Mouse (Mus musculus): ENCODE measurements at regions not wholly inside any gene's neighbourhood (a gene's known extent, or its start where the extent isn't known, plus 50 kb on each side); places are given as distances from the start of the nearest gene placed in this dataset.
A peak's percentile ranks its signal among the peaks of the same experiment; 100 is the strongest.

- intact Hi-C loops (cut with DNase I), result no loop called here
- DNase-seq (ENCODE audit: low spot score in 2 of 2), result no peak
Observed at GRCm38 (mm10) chr5:138875180-138876076, 55.5 kb downstream of the Gm5294 start.

DNA sequence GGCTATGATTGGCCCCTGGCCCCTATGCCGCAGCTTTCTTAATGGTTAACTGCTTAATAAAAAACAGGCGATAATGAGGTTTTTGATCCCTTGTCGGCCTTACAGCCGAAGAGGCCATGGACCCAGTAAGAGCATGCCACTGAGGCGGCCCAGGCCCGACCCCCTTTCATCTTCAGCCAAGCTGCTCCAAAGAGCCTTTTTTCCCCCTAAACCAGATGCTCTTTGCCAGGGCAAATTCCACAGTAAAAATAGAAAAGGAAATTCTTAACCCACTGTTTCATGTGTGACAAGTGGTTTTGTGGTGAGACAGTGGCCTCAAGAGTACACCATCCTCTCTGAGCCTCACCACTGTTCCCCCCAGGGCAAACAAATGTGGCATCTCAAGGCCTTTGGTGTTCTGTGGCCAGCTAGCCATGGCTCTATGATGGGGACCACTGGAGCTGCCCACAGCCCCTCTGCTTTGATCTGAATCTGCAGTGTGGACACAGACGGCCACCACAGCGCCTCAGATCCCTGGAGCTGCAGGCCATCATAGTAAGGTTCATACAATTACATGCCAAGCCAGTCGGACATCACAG is 61.9 kb downstream of the Gm5294 start:
- intact Hi-C loops (cut with DNase I), result no loop called here
- DNase-seq (ENCODE audit: low spot score in 2 of 2), result no peak

- no peak for DNase-seq (ENCODE audit: low spot score in 2 of 2)
- intact Hi-C loops (cut with DNase I), result no loop called here
Observed at GRCm38 (mm10) chr5:138883573-138883972, 63.7 kb downstream of the Gm5294 start.

DNA sequence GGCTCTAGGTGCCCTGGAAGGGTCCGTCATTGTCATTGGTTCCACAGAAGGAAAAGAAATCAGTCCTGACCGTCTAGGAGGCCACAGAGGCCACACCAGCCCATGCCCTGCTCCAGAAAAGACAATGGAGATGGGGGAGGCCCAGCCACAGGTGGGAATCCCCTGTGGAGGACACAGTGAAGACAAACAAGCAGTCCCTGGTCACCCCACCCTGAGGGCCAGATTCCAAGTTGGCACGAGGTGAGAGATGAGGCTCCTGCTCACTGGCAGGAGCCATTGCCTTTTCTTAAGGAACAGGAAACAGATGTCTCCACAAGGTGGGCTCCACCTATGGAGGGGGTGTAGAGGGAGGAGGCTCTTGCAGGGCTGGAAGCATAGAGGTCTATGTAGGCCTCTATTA is 66.0 kb downstream of the Gm5294 start:
- no peak for DNase-seq (ENCODE audit: low spot score in 2 of 2)
- intact Hi-C loops (cut with DNase I), result no loop called here

- no peak for DNase-seq (ENCODE audit: low spot score in 2 of 2)
- intact Hi-C loops (cut with DNase I), result no loop called here
Observed at GRCm38 (mm10) chr5:138888749-138889148, 68.9 kb downstream of the Gm5294 start.

GRCm38 (mm10) chr5:138889760-138890159 is 69.9 kb downstream of the Gm5294 start:
- intact Hi-C loops (cut with DNase I), result no loop called here
- peak in 1 of 2 experiments; percentile 9 for DNase-seq (ENCODE audit: low spot score in 2 of 2)

DNA sequence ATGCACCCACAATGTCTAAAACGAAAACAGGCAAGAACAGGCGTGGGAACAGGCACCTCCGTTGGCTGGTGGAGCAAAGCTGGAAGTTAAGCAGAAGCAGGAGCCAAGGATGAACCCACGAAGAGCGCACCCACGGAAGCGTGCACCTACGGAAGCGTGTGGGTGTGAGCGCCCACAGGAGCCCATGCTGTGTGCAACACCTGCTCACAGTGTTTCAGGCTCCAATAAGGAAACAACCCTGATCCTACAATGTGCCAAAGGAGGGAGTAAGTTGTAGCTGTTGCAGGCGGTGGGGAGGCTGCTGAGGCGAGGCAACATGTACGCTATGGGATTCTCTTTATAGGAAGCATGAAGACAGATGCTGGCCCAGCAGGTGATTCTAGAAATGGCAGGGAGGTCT is 74.6 kb downstream of the Gm5294 start:
- intact Hi-C loops (cut with DNase I), result no loop called here
- DNase-seq (ENCODE audit: low spot score in 2 of 2), result peak; percentile 58 to 79

- DNase-seq (ENCODE audit: low spot score in 2 of 2), result no peak
- intact Hi-C loops (cut with DNase I), result no loop called here
Observed at GRCm38 (mm10) chr5:138897255-138897654, 77.4 kb downstream of the Gm5294 start.

DNA sequence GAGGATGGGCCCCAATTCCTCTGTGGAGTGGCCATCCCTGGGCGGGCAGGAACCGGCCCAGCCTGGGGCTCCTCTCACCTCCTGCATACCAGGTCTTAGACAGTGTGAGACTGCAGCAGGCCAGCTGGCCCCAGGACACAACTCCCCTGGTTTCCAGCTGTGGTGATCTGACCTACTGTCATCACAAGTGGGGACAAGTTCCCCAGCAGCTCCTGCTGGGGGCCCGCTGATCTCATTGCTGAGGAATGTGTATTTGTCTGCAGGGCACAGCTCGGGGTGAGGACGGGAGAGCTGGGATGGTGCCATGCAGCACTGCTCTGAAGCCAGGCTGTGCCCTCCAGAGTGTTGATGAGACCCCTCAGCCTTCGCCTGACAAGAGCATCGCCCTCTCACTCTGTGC is 78.6 kb downstream of the Gm5294 start:
- no peak for DNase-seq (ENCODE audit: low spot score in 2 of 2)
- intact Hi-C loops (cut with DNase I), result no loop called here

DNA sequence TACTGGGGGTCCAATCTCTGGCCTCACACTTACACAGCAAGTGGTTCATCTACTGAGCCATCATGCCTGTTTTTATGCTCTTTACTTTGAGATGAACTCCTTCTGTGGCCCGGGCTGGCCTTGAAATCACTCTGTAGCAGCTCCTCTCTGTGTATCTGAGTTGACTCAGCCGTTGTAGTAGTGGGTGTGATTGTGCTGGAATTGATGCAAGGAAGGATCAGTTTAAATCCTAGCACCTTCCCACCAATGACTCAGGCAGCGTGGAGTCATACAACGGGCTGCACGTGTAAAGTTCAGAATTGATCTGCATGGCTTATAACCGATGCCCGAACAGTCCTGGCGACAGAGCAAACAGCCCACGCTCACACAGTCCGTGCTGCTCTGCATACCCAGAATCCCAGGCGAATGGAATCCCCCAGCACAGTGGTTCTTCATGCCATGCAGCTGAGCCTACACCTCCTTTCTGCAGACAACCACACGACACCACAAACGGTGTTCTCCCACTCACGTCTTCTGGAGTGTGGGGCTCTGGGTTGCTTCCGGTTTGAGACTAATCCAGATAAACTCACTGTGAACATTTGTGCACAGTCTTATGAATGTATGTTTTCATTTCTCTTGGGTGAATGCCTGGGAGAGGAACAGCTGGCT is 81.2 kb downstream of the Gm5294 start:
- DNase-seq (ENCODE audit: low spot score in 2 of 2), result peak; percentile 63 to 69
- intact Hi-C loops (cut with DNase I), result loop anchor here (5.0 kb wide), 1 partner anchor 91 kb away; no protein-coding TSS in a partner anchor

GRCm38 (mm10) chr5:138902316-138902715 is 82.4 kb downstream of the Gm5294 start:
- intact Hi-C loops (cut with DNase I), result loop anchor here (5.0 kb wide), 1 partner anchor 90 kb away; no protein-coding TSS in a partner anchor
- no peak for DNase-seq (ENCODE audit: low spot score in 2 of 2)

DNA sequence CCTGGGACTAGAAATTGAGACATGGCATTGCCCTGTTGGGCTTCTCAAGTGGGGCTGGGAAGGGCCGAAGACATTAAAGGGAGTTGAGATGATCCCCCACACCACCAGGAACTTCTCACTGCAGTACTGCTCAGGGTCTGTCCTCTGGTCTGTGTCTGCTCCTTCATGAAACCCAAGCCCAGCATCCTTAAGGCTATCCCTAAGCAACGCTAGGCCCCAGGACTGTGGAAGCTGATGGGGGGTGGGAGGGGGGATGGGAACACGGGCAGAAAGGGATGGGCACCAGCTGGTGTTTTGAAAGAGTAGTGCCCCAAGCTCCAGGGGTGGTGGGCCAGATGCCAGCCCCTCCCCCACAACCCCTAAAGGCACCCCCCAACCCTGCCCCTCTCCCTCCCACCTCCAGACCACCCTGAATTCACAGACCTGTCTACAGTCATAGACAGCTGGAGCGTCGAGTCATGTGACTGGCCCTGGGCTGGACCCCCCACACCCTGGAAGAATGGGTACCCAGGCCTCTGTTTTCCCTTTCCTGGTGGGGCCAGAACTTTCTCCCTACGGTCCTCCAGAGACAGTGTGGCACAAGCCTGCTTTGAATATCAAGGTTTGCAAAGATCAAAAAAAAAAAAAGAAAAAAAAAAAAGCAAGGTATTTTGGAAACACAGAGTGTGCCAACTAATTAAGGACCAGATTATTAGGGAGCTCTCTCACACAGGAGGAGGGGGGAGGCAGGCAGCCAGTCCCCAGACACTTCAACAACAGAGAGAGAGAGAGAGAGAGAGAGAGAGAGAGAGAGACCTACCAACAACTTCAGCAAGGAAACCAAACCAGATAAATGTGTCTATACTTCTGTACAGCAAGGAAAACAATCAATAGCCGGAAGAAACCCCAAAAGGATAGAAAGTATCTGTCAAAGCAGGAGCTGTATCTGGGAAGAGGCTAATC is 85.1 kb downstream of the Pdgfa start:
- intact Hi-C loops (cut with DNase I), result no loop called here
- no peak for DNase-seq (ENCODE audit: low spot score in 2 of 2)

- intact Hi-C loops (cut with DNase I), result no loop called here
- DNase-seq (ENCODE audit: low spot score in 2 of 2), result no peak
Observed at GRCm38 (mm10) chr5:138912711-138913105, 84.5 kb downstream of the Pdgfa start.

DNA sequence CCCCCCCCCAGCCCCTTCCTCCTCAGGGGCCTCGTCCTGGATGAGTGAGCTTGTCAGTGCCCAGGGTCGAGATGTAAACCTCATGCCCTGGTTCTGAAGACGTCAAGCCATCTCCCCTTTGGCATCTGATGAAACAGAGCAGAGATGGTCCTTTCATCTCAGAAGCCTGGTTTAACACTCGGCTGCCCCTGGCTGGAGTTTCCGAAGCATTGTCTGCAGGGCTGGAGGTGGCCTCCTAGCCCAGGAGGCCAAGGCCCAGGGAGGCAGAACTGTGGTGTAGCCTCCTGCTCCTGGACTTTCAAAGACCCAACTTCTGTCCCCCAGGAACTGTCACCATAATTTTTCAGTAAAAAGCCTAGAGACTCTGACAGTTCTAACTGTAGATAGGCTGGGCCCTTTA is 82.1 kb downstream of the Pdgfa start:
- DNase-seq (ENCODE audit: low spot score in 2 of 2), result no peak
- intact Hi-C loops (cut with DNase I), result no loop called here

DNA sequence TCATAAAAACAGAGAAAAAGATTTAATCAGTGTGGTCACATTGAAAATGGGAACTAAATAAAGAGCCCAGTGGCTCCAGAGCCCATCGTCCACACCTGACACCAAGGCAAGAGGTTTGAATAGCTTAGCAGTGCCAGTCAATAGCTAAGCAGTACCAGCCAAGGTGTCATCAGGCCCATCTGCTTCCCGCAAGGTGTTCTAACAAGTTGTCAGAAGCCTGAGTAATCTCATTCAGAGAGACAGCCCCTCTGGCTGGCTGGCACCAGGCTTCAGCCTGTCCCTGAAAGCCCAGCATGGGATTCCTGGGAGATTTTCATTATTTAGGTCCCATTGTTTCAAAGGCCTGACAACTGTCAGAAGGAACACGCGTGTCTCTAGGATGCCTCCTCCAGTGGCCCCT is 81.7 kb downstream of the Pdgfa start:
- no peak for DNase-seq (ENCODE audit: low spot score in 2 of 2)
- intact Hi-C loops (cut with DNase I), result no loop called here

- intact Hi-C loops (cut with DNase I), result no loop called here
Observed at GRCm38 (mm10) chr5:138920156-138920845, 76.9 kb downstream of the Pdgfa start.

DNA sequence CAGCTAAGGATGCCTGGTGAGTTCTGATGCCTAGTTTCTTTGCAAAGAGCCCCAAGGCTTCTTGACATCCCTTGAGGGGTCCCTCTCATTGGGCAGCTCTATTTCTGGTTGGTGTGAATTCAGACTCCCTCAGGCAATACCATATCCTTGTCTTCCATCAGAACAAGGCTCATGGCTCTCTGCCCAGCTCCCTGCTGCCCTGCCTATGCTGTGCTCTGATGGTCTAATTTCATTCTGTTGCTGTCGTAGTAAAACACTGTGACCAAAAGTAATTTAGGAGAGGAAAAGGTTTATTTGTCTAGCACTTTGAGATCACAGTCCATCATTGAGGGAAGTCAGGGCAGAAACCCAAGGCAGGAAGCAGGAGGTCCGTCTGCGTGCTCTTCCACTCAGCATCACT is 75.1 kb downstream of the Pdgfa start:
- no peak for DNase-seq (ENCODE audit: low spot score in 2 of 2)
- intact Hi-C loops (cut with DNase I), result no loop called here

More at GRCm38 (mm10) chr5:138920156-138920845, 76.9 kb downstream of the Pdgfa start:
- DNase-seq (ENCODE audit: low spot score in 2 of 2), result peak; percentile 50 to 54

Measured in left cerebral cortex, postnatal 36 days (tissue).